Mouse (Mus musculus) adrenal gland, adult 10 weeks (tissue): Measurements from ENCODE around the gene Ankrd42. TPM values are rescaled to one million over a fixed set of nuclear protein-coding genes. Genes with fewer than 3 reads are reported as not detected.

Experiments
- polyA plus RNA-seq: library from polyadenylated mRNA; stranded (reverse); fragments of 350-450 nt; fragmentation: Illumina TruSeq; extraction: RNeasy Lipid Tissue Mini Kit (QIAGEN cat#74804); gene quantifications from one replicate; pipeline ENCODE4 v1.2.3, GENCODE M21; 2014; ENCODE audit warnings: low read depth, low replicate concordance

The Ankrd42 gene
- 10.7 TPM for polyA plus RNA-seq

GRCm38 (mm10) chr7:92637021-92637625, at the start of gene Ankrd42:
Gene Ankrd42 (minus strand): TSS chr7:92637142.

GRCm38 (mm10) chr7:92669507-92670471, 32.8 kb upstream of the Ankrd42 start, which contains the start of gene Pcf11:
Gene Pcf11 (minus strand): TSS chr7:92669934.

DNA sequence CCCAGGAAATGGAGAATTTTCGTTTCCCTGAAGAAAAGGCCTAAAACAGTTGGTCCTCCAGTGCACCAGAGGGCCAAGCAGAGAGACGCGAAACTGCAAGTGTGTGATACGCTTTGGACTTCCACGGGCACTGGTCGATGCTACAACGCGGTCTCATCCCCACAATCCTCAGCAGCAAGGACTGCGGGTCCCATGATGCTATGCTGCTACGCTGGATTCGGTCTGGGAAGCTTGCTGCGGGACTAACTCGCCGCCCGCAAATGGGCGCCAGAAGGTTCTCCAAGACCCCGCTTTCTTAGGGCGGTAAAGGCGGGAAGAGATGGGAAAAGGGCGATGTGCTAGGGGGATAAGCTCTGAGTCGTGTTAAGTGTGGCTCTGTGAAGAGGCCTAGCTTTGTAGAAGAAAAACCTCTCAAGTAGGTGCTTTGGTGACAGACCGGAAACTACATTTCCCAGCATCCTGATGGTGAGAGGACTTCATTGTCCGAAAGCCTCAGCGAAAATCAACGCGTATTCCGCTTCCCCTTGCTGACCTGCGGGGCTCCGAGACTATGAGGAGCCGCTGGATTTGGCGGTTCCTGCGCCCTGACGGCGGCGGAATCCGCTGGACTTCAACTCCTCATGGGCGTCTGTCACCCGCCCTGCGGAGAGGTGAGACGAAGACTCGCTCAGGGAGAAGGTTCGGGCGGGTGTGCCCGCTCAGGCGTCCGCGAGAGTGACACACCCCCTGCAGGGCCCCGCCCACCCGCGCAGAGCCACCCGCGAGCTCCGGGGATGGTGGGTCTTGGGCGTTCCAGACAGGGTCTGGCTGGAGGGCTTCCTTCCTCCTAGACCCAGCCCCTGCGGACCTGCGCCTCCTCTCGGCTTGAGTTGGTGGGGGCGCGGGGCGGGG, 75.7 kb downstream of the Ankrd42 start, which contains the start of gene Ccdc90b:
TSS of gene Ccdc90b (plus strand) at position 164 of the 891 bp plus-strand sequence.

Other genes starting within 250 kb of the Ankrd42 start
- gene Ccdc90b, start 76.0 kb downstream of the Ankrd42 start, polyA plus RNA-seq: 157 TPM
- 73.7 TPM for gene Pcf11, start 32.8 kb upstream of the Ankrd42 start, polyA plus RNA-seq
- 4.6 TPM for gene Rab30, start 104.5 kb upstream of the Ankrd42 start, polyA plus RNA-seq
- gene Ddias, start 237.1 kb upstream of the Ankrd42 start, polyA plus RNA-seq: 8.3 TPM
- gene Prcp, start 237.3 kb upstream of the Ankrd42 start, polyA plus RNA-seq: 19.7 TPM